Mouse (Mus musculus): ENCODE data around the gene Gtpbp6. TPM values are rescaled to one million over a fixed set of nuclear protein-coding genes. Genes with fewer than 3 reads are reported as not detected.
"Not testable (repeated sequence)": the region's sequence is repeated elsewhere in the genome, so short reads cannot be mapped to it uniquely, and the experiment has no call there.

Gtpbp6 gene
- polyA plus RNA-seq, 1 experiment from 2014 or later, result 17.0 TPM

- TF ChIP-seq CTCF (IDR thresholded peaks at IDR 0.05; ENCODE audit: low read depth), result no peak
- no peak for TF ChIP-seq EP300 (optimal IDR thresholded peaks at IDR 0.05)
- Histone ChIP-seq H3K9ac (ENCODE audit: low read length) (peak overlapping the region; percentile 84), H3K9me3 (ENCODE audit: control insufficient read depth, low read length) (0 out of 2 replicates have a peak, but pooled peaks cover 3% of the 10 kb centered on the region), H3K27me3 (ENCODE audit: control insufficient read depth, insufficient read depth, low read length) (no peaks in the 10 kb centered on the region), H3K27ac (replicated peaks) (peak overlapping the region; percentile 89), H3K4me1 (replicated peaks; ENCODE audit: control insufficient read depth, insufficient read depth) (no peaks in the 10 kb centered on the region), H3K4me3 (ENCODE audit: low read depth, low read length) (peak overlapping the region; percentile 81), H3K4me2 (replicated peaks; ENCODE audit: low read depth) (peak overlapping the region; percentile 77), H3K36me3 (ENCODE audit: control insufficient read depth, insufficient read depth, low read length) (no peaks in the 10 kb centered on the region)
- ATAC-seq (ENCODE audit: low FRiP score, low TSS enrichment) (peak; percentile 30; the same call in 1 of the 2 replicates), DNase-seq (ENCODE audit: low spot score) (no peak)
- 4% methylated on average over 18 of the region's 18 CpGs for WGBS
These were observed 28.1 kb upstream of the Gtpbp6 start for GRCm38 (mm10) chr5:110136087-110136464.

DNA sequence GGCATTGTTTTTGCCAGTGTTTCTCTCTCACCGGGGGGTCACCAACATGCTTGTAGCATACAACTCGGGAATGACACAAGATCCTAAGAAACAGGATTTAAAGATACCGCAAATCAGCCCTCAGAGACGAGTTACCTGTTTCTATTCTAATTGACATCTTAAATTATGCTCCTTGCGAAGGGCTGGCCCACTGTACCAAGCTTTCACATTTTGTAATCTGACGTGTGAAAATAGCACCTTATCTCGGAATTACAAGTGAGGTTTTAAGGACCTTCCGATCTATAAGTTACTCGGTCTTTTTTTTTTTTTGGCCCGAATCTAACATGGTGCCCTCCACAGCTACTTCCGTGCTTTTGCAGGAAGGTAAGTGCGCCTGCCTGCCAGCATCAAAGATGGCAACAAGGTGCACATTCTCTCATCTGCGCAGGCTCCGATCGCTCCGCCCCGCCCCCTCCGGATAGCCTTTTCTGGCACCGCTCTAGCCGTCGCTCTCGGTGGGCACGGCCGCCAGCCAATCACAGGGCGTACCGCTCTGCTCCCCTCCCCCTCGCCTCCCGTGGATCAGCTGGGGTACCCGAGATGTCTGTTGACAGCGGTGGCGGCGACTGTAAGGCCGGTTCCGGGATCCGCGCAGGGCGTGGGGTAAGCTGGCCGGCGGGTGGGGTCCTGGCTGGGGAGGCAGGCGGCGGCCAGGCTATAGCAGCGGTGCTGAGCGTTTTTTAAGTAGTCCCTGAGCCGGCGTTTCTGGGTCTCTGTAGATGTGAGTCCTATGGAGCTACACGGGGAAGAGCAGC is 27.5 kb upstream of the Gtpbp6 start, which contains the start of gene Chfr:
Gene Chfr, plus strand, starts transcription at position 550 of the 794 bp plus-strand sequence.
- ATAC-seq (ENCODE audit: low FRiP score, low TSS enrichment), result peak; percentile 100
- H3K27ac ChIP-seq (replicated peaks), result peak within 1 kb of the TSS; percentile 89
- WGBS, result 3% methylated on average over 46 of the region's 46 CpGs

DNA sequence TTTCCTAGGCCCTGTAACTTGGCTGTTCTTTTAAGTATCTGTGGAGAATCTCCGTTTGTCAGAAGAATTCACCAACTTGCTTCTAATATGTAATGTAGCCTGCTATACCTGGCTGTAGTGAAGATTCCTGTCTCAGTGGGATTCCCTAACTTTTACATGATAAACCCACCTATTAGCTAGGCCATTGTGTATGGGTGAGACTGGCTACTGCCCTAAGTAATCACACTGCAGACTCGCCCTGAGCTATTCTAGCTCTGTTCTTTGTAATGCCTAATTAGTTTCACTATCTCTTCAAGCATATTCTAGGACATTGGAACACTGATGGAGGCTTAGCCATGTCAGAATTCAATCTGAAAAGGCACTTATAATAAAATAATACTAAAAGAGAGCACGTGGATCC is 14.4 kb upstream of the Gtpbp6 start:
- not testable (repeated sequence) for H3K4me2 ChIP-seq (replicated peaks; ENCODE audit: low read depth); ATAC-seq (ENCODE audit: low FRiP score, low TSS enrichment); H3K9me3 ChIP-seq (ENCODE audit: control insufficient read depth, low read length); H3K36me3 ChIP-seq (ENCODE audit: control insufficient read depth, insufficient read depth, low read length); DNase-seq (ENCODE audit: low spot score); H3K4me1 ChIP-seq (replicated peaks; ENCODE audit: control insufficient read depth, insufficient read depth); H3K4me3 ChIP-seq (ENCODE audit: low read depth, low read length); H3K27ac ChIP-seq (replicated peaks); H3K27me3 ChIP-seq (ENCODE audit: control insufficient read depth, insufficient read depth, low read length); H3K9ac ChIP-seq (ENCODE audit: low read length)
- 80% methylated on average over 3 of the region's 3 CpGs for WGBS

More for the DNA sequence above, 27.5 kb upstream of the Gtpbp6 start, which contains the start of gene Chfr:
- H3K4me2 ChIP-seq (replicated peaks; ENCODE audit: low read depth), result peak within 1 kb of the TSS; percentile 77
- H3K9me3 ChIP-seq (ENCODE audit: control insufficient read depth, low read length), result 0 out of 2 replicates have a peak, but pooled peaks cover 3% of the 10 kb centered on the region
- H3K9ac ChIP-seq (ENCODE audit: low read length), result peak within 1 kb of the TSS; percentile 84
- H3K4me1 ChIP-seq (replicated peaks; ENCODE audit: control insufficient read depth, insufficient read depth), result no peaks in the 10 kb centered on the region
- DNase-seq (ENCODE audit: low spot score), result peak; percentile 99
- no peaks in the 10 kb centered on the region for H3K36me3 ChIP-seq (ENCODE audit: control insufficient read depth, insufficient read depth, low read length)
- TF ChIP-seq EP300 (optimal IDR thresholded peaks at IDR 0.05), result peak; percentile 73
- TF ChIP-seq CTCF (IDR thresholded peaks at IDR 0.05; ENCODE audit: low read depth), result 0 out of 2 replicates have a peak, but pooled peaks have one; percentile 24
- peak within 1 kb of the TSS; percentile 81 for H3K4me3 ChIP-seq (ENCODE audit: low read depth, low read length)
- no peaks in the 10 kb centered on the region for H3K27me3 ChIP-seq (ENCODE audit: control insufficient read depth, insufficient read depth, low read length)

DNA sequence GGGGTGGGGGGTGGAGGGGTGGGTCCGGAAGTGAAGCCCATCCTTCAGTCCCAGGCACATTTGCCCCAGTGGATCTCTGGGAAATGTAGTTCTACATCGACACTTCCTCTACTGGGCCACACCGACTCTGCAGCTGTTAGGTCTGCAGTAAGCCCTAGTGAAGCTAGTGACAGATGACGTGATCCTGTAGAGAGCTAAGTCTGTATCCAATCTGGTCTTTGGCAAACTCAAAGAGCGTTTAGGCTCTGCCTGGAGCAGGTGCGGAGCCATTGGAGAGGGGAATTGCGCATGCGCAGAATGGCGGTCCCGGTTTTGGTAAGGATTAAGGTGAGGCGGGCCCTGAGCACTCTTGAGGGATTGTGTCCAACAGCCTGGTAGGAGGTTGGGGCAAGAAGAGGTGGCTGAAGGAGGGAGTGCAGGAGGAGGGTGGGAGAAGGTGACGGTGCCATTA is 2.0 kb upstream of the Gtpbp6 start, which contains the start of gene Zfp605:
Gene Zfp605, plus strand, starts transcription at position 102 of the 451 bp plus-strand sequence.
- Histone ChIP-seq H3K4me1 (replicated peaks; ENCODE audit: control insufficient read depth, insufficient read depth) (no peaks in the 10 kb centered on the region), H3K36me3 (ENCODE audit: control insufficient read depth, insufficient read depth, low read length) (peaks cover 9% of the 10 kb centered on the region), H3K4me2 (replicated peaks; ENCODE audit: low read depth) (peak within 1 kb of the TSS; percentile 79), H3K27ac (replicated peaks) (peak within 1 kb of the TSS; percentile 71), H3K4me3 (ENCODE audit: low read depth, low read length) (peak within 1 kb of the TSS; percentile 59), H3K9ac (ENCODE audit: low read length) (peak within 1 kb of the TSS; percentile 57), H3K27me3 (ENCODE audit: control insufficient read depth, insufficient read depth, low read length) (no peaks in the 10 kb centered on the region), H3K9me3 (ENCODE audit: control insufficient read depth, low read length) (0 out of 2 replicates have a peak, but pooled peaks cover 2% of the 10 kb centered on the region)
- ATAC-seq (ENCODE audit: low FRiP score, low TSS enrichment) (peak; percentile 13), DNase-seq (ENCODE audit: low spot score) (peak; percentile 83)
- TF ChIP-seq EP300 (optimal IDR thresholded peaks at IDR 0.05), result no peak
- no peak for TF ChIP-seq CTCF (IDR thresholded peaks at IDR 0.05; ENCODE audit: low read depth)
- WGBS, result 1% methylated on average over 12 of the region's 12 CpGs

- DNase-seq (ENCODE audit: low spot score) (no peak), ATAC-seq (ENCODE audit: low FRiP score, low TSS enrichment) (no peak)
- Histone ChIP-seq H3K27ac (replicated peaks) (peak overlapping the region; percentile 100), H3K36me3 (ENCODE audit: control insufficient read depth, insufficient read depth, low read length) (peaks cover 26% of the 10 kb centered on the region), H3K4me1 (replicated peaks; ENCODE audit: control insufficient read depth, insufficient read depth) (no peaks in the 10 kb centered on the region), H3K27me3 (ENCODE audit: control insufficient read depth, insufficient read depth, low read length) (no peaks in the 10 kb centered on the region), H3K9ac (ENCODE audit: low read length) (no peak overlapping the region), H3K4me2 (replicated peaks; ENCODE audit: low read depth) (peak overlapping the region; percentile 75), H3K4me3 (ENCODE audit: low read depth, low read length) (peak overlapping the region; percentile 81), H3K9me3 (ENCODE audit: control insufficient read depth, low read length) (0 out of 2 replicates have a peak, but pooled peaks cover 4% of the 10 kb centered on the region)
- under 1% methylated on average over 7 of the region's 7 CpGs for WGBS
- peak; percentile 39 for TF ChIP-seq CTCF (IDR thresholded peaks at IDR 0.05; ENCODE audit: low read depth)
- no peak for TF ChIP-seq EP300 (optimal IDR thresholded peaks at IDR 0.05)
These were observed 270 bp upstream of the Gtpbp6 start for GRCm38 (mm10) chr5:110108305-110108628.

All from stomach, postnatal 0 days (tissue).